8 mouse cellular contexts compared by ENCODE assay signal in genomic region chr9:77379625-77380024, GRCm38 (mm10). TPM values are rescaled to one million over a fixed set of nuclear protein-coding genes. Genes with fewer than 3 reads are reported as not detected.
DNase-seq lines count a peak whose midpoint lies in the region; ATAC-seq lines count a peak whose summit lies in the region.

No protein-coding gene starts in this region.

- ATAC-seq in common myeloid progenitor, adult 5-6 weeks (replicated peaks; ENCODE audit: low read depth, poor library complexity, severe bottlenecking): peak; percentile 80
- ATAC-seq in granulocyte monocyte progenitor cell, adult 5-6 weeks (replicated peaks; ENCODE audit: poor library complexity, severe bottlenecking): peak; percentile 75

- DNase-seq in kidney, adult 18-20 months: peak; percentile 62
- no peak for DNase-seq in kidney, adult 11 months
- DNase-seq in R1 (ENCODE audit: low read depth, low spot score): peak; percentile 57
- DNase-seq in left cerebral cortex, postnatal 25 days (ENCODE audit: low spot score in 2 of 2): peak; percentile 48 to 74
- peak; percentile 54 for DNase-seq in ovary, postnatal 36 days (ENCODE audit: low spot score)
- DNase-seq in thymus, postnatal 4 days: peak; percentile 89

- intact Hi-C loops in left cerebral cortex, postnatal 25 days (cut with DNase I): loop anchor here (2.0 to 10.0 kb wide), 5 partner anchors 235 to 1109 kb away; no protein-coding TSS in a partner anchor

RNA-seq across cellular contexts. Expression of gene Mlip, which starts 26.9 kb away (rescaled TPM):
- not detected in 2 replicates for total RNA-seq in common myeloid progenitor, adult 5-6 weeks (2017)
- total RNA-seq in granulocyte monocyte progenitor cell, adult 5-6 weeks (2014; fragmentation: Nextera tagmentation): not detected in 2 replicates
- not detected in 2 replicates for total RNA-seq in granulocyte monocyte progenitor cell, adult 5-6 weeks (2017)
- total RNA-seq in left cerebral cortex, postnatal 25 days (2021): 100 to 1,000 TPM; 102 to 107 TPM

Comparison
In these comparisons a context has a peak if more than half of its experiments do, and no peak if none do; other contexts are left out.
1. RNA of gene Mlip, which starts 26.9 kb away (total RNA-seq): 102 to 107 TPM in left cerebral cortex, postnatal 25 days; not detected in common myeloid progenitor, adult 5-6 weeks and not detected in granulocyte monocyte progenitor cell, adult 5-6 weeks; every median in the first group is over 100 times any median in the second.